Mouse (Mus musculus) gonadal fat pad, adult 2 months (tissue): ENCODE data around the gene Atp6v0d1. TPM values are rescaled to one million over a fixed set of nuclear protein-coding genes. Genes with fewer than 3 reads are reported as not detected.

Experiments
- DNase-seq: peaks from one replicate; pipeline ENCODE4 v3.0.0-alpha.2; 2012; ENCODE audit warnings: low read depth
- polyA plus RNA-seq: library from polyadenylated mRNA; depleted of rRNA; stranded (reverse); fragments of >200 nt; gene quantifications from 2 replicates; pipeline ENCODE4 v1.2.3, GENCODE M21; 2012

Gene Atp6v0d1
- polyA plus RNA-seq, 1 experiment, result 163 TPM

- no peak for DNase-seq
These were observed 28.7 kb downstream of the Atp6v0d1 start for GRCm38 (mm10) chr8:105537011-105537677.

DNA sequence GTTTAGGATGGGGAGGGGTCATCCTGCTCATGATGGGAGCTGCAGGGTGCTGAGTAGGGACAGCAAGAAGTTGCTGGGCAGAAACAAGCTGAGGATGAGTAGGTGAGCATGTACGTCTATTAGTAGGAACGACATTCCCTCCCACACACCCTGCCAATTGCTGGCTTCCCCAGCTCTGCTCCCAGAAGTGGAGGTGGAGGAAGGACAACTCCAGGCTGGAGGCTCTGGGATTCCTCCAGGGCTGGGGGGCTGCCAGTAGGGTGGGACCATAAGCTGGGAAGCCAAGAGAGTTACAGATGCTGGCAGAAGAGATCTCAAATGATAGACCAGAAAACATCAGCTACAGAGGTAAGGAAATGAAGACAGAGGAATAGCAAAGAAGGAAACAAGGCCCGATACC lies 29.3 kb downstream of the Atp6v0d1 start:
- DNase-seq, result no peak

DNA sequence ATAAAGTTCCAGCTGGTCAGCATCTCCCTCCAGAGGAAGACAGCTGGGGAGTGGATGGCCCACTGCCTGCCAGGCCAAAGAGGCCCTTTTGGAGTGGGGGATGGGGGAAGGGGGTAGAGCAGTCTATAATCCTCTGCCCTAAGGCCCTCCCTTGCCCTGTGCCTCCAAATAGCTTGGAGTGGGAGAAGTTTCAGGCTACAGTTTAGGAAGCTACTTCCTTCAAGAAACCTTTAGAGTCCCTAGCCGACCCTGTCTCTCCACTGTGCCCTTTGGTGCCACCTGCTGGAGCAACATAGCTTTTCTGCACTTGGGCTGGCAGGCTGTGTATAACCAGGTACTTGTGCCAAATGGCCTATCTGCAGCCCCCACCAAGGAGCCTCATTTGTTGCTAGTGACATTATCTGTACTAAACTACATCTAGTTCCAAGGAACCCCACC lies 31.9 kb downstream of the Atp6v0d1 start:
- DNase-seq, result no peak

DNA sequence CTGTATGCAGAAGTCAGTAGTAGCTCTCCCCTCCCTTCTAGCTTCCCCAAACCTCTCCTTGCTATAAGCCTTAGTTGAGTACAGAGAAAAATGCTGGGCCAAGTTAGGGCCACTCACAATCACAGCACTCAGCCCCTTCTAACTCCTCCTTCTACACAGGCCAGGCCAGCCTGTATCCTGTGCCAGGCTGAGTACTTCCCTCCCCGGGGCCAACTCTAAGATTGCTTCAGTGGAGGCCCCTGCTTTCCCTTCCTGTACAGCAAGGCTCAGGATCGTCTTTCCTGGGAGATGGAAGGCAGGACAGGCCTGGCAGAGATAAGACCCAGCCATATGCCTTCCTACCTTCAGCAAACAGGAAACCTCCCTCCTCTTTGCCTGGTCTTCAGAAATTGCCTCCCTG lies 32.4 kb downstream of the Atp6v0d1 start:
- DNase-seq, result no peak

- DNase-seq, result no peak
These were observed 34.1 kb downstream of the Atp6v0d1 start for GRCm38 (mm10) chr8:105531774-105532173.

DNA sequence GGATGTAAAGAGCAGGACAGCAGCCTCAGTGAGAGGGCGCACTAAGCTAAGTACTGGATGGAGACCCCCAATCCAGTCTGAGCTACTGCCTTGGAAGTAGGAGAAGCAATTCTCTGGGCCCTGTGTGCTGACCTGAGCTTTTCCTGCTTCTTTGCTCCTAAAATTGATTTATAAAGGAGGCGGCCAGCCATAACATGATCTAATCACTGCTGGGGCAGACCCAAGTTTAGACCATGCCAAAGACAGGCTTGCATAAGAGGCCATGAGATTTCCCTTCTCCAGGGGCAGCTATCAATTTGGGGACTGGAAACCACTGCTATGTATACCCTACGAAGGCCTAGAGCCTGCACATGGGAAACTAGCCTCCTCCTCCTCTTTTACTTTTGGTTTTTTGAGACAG lies 36.6 kb downstream of the Atp6v0d1 start:
- DNase-seq, result no peak

GRCm38 (mm10) chr8:105528206-105528605 lies 37.6 kb downstream of the Atp6v0d1 start:
- DNase-seq, result no peak

DNA sequence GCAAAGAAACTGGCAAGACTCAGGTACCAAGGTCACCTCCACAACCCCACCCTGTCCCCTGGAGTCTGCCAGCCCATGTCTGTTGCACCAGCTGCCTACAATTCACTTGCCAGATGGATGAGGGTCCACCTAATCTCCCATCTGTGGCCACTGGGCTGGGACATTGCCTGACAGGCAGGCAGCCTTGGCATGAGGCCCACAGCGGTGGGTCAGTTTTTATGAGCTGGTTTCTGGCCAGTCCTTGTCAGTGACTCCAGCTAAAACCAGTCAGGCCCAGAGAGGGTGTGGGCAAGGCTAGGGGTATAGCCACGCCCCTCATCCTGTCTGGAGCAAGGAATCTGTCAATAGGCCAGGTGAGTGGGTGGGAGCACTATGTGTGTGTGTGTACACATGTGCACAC lies 38.7 kb downstream of the Atp6v0d1 start:
- no peak for DNase-seq

DNA sequence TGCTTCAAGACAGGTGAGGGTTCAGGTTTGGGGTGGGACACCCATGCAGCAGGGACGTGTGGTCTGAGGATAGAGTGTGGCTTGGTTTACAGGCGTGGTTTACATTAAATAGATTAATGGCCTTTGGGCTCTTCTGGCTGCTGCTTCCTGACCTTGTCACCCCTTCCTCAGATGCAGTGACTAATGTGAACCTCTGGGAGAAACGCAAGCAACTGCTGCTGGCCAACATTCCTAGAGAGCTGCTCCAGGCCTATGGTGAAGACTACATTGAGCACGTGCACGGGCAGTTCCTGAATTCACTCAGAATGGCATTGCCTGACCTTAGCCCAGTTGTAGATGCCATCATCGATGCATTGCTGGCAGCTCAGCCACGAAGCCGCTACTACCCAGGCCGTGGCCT lies 43.0 kb downstream of the Atp6v0d1 start:
- DNase-seq, result no peak

DNA sequence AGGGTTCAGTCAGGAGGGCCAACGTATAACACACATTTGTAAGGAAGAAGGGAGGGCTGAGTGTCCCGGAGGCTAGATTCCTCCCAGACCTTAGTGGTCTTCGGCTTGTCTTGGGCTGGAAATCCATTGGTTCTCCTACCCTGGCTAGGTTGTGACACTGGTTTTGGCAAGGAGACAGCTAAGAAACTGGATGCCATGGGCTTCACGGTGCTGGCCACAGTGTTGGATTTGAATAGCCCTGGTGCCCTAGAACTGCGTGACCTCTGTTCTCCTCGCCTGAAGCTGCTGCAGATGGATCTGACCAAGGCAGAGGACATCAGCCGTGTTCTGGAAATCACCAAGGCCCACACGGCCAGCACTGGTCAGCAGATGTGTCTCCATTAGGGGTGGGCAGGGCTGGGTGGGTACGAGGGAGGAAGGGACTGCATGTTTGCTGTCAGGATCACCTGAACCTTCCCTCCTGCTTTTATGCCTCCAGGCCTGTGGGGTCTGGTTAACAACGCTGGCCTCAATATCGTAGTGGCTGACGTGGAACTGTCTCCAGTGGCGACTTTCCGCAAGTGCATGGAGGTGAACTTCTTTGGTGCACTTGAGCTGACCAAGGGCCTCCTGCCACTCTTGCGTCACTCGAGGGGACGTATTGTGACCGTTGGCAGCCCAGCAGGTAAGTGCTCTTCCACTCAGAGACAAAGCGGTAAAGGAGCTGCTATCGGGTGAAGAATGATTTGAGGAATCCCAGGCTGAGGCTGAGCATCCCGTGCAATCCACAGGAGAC lies 43.7 kb downstream of the Atp6v0d1 start:
- DNase-seq, result no peak

DNA sequence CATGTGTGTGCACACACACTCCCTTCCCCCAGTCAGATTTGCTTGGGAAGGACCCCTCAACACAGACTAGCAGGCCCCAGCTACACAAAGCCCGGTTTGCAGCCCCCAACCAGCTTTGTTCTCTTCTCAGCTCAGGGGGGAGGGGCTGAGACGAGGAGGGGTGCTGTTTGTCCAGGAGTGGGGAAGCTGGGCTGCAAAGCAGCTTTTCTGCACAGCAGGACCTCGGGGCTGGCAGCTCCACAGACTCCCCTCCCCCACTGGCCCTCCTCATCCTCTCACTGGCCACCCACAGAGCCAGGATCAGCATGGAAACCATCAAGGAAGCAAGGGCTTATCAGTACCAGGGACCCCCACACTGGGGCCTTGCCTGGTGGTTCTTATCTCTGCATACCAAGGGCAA lies 44.8 kb downstream of the Atp6v0d1 start:
- DNase-seq, result no peak

- no peak for DNase-seq
These were observed 45.3 kb downstream of the Atp6v0d1 start for GRCm38 (mm10) chr8:105520521-105520920.

DNA sequence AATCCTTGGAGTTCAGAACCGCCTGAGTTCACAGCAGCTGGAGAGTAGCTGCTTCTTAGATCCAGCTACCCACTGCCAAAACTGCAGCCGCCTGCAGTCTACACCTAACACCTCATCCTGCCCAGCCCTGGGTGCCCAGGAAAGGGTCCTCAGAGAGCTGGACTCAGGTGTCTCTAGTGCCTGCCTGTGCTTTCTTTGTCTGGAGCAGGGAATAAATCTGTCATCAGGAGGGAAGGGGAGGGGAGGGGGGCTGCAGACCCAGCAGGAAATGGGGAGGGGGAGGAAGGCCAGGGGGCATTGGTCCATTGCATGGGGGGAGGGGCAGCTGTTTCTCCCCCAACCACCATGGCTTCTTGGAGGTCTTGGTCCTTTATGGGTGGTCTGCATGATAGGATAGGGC lies 46.3 kb downstream of the Atp6v0d1 start:
- no peak for DNase-seq

DNA sequence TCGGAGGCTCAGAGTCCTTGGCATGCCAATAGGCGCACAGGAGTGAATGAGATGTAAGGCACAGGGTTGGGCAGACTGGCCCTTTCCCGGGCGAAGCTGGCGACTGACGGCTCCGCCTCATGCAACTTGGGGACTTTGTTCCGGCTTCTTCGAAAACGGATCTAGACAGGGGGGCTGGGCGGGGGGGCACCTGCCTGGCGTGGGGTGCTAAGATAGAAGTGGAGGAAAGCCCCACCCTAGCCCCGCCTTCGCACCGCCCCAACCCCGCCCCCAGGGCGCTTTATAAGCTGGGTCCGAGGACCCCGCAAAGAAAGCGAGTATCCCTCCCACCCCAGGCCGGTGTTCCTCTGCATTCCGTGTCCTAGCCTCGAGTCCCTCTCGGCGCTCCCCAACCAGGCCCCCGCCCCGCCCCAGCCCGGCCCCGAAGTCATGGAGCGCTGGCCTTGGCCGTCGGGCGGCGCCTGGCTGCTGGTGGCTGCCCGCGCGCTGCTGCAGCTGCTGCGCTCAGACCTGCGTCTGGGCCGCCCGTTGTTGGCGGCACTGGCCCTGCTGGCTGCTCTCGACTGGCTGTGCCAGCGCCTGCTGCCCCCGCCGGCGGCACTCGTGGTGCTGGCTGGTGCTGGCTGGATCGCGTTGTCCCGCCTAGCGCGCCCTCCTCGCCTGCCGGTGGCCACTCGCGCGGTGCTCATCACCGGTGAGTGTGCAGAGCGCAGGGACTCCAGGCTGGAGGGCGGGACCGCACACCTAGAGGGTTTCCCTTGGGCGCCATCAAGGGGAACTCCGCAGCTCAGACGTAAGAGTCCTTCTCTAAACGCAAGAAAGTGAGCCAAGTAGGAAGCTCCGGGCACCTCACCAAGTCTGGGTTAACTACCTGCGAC lies 47.2 kb downstream of the Atp6v0d1 start, which contains the start of gene Hsd11b2:
Gene Hsd11b2, plus strand, starts transcription at position 320 of the 878 bp plus-strand sequence.
- no peak for DNase-seq

- DNase-seq, result no peak
These were observed 48.5 kb downstream of the Atp6v0d1 start for GRCm38 (mm10) chr8:105517346-105517745.

DNA sequence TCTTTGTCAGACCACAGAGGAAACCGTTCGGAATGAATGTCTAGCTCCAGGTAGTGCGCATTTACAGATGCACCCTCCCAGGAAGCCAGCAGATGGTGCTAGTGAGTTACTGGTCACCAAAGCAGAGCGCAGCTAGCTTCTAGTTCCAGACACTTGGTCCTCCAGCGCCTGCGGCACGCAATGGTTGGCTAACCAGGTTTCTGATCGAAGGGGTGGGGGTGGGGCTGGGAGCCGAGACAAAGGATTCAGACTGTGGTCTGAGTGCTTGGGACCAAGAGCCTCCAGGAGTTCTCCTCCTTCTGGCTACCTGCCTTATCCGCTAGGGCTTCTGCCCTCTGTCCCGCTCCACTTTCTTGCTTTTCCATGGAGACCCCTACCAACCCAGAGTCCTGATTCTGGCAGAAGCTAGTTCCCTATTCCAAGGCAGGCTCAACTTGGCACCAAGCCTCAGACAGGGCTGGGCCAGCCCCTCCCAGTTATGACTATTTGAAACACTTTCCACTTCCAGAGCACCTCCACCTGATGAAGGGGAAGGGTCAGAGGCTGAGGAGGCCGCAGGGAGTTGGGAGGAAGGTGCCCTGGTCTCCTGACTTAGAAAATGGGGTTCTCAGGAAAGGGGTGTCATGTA lies 49.7 kb downstream of the Atp6v0d1 start:
- no peak for DNase-seq

DNA sequence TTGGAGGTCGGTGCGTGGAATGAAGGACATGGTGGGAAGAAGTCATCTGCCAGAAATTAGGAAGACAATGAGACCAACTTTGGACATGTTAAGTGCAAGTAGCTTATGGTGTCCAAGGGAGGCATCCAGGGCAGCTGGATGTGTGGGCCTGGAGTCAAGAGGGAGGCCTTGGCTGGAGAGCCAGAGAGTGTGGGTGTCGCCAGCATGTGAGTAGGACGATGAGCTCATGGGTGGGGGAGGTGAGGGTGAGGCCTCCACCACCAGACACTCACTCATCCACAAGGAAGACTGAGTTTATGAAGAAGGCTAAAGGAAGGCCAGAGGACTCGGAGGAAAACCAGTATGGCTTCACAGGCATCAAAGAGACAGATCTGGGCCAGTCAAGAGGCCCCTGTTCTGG lies 51.2 kb downstream of the Atp6v0d1 start:
- DNase-seq, result no peak

GRCm38 (mm10) chr8:105514194-105514593 lies 51.7 kb downstream of the Atp6v0d1 start:
- no peak for DNase-seq

GRCm38 (mm10) chr8:105509997-105510735 lies 55.7 kb downstream of the Atp6v0d1 start:
- no peak for DNase-seq

GRCm38 (mm10) chr8:105508758-105509157 lies 57.1 kb downstream of the Atp6v0d1 start:
- DNase-seq, result no peak

GRCm38 (mm10) chr8:105506977-105507376 lies 58.9 kb downstream of the Atp6v0d1 start:
- DNase-seq, result no peak
